Mouse (Mus musculus) megakaryocyte progenitor cell, adult 5-6 weeks (primary cell): ENCODE data around the gene Actrt2. TPM values are rescaled to one million over a fixed set of nuclear protein-coding genes. Genes with fewer than 3 reads are reported as not detected.

Experiments used
- ATAC-seq: replicated peaks from 2 replicates; pipeline ENCODE4 v1.8.0; 2016; ENCODE audit warnings: mild to moderate bottlenecking, moderate TSS enrichment, inconsistent platforms; ENCODE audit not compliant: poor library complexity
- total RNA-seq, 2 experiments: library from RNA; stranded (forward) in 1 of 2; stranded (reverse) in 1 of 2; fragments of 157-497, 149-512 nt in 1 of 2; fragments of 200-1000 nt in 1 of 2; gene quantifications; 2 replicates each; pipeline versions ENCODE4 v1.2.3 to v1.2.4; 2015 to 2017

The Actrt2 gene
- total RNA-seq, 2 experiments from 2014 or later: not detected

DNA sequence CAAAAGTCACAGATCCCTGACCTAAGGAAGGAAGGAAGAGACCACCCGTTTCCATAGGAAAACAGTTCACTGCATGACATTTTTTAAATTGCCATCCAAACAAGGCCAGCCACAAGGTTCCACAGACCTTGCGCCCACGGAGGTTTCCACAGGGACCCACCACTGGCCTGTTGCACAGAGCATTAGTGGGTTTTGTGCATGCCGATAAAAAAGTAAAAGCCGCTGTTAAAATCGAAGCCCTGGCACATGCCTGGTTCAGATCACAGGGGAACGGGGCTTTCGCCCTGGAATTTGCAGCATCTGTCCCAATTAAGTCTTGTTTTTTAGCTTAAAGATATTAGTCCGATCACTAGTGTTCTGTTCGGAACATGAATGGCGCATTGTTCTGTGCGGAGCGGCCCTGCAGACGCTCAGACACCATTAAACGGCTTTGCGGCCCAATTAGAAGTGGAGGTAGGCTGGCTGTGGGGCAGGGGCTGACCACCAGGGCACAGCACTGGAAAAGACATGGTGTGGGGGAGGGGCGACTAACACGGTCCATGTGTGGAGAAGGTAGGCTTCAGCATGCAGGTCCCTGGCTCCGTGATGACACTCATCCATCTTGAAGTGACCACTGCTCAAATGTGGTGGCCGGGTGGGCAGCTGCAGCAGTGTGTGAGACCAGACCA lies 25.8 kb upstream of the Actrt2 start:
- no peak for ATAC-seq

DNA sequence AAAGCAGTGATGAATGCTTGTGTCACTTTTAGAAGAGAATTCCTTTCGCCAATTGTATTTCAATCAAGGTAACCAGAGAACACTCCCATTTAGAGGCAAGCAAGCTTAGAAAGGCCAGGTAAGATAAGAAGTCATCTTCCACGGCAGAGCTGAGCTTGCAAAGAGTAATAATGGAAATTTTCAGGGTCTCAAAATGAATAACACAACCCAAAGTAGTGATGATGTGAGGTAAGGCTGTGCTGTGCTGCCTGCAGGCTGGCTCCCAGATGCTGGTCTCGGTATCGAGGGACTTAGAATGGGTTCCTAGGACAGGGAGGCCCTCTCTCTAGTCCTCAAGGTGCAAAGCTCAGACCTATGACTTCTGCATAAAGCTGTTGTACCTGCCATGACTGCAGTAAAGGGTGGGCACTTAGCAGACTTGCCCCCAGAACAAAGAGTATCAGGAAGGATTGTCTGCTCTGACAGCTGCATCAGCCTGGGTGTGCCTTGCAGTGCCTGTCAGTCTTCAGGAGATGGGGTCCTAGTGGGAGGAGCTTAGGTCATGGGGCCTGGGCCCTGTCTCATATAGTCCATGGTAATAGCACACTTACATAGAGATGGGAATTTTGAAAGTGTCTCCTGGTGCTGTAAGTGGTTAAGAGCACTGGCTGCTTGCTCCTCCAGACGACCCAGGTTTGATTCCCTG lies 15.5 kb upstream of the Actrt2 start:
- no peak for ATAC-seq

DNA sequence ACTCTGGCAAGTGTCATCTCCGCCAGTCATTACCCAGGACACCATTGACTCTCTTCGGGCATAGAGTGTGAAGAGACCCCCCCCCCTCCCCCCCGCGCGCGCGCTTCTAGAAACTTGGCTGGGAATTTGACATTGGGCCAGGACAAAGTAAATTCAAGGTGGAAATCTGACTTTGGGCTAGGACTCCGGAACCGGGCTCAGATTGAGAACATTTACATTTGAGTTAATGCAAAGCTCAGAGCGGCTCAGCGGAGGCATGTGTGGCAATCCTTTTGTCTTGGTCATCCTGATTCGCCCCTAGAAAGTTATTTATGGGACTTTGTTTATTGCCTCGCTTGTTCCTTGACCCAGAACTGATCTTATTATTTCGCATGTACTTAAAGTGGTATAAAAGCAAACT lies 14.6 kb upstream of the Actrt2 start:
- no peak for ATAC-seq

DNA sequence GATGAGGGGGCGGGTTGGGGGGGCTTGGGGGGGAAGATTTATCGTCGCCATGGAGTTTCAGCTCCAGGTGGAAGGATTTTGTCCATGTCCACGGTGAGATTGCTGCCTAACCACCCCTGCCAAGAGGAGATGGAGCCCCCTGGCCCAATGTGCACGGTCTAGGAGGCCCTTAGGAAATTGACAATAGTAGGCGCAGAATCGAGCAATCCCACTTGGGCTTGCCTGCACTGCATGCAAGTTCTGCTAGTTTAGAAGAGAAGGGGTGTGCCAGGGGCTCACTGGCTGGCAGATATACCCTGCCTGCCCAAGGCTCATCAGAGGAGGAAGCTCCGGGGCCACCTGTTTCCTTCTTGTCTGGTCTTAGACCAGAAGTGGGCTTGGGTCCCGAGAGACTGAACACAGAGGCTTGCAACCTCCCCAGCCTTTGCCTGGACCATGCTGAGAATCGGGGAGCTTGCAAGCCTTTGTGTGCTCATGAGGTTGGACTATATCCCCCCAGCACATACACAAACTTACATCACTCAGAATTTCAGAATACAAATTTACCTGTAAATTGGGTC lies 7.9 kb upstream of the Actrt2 start:
- ATAC-seq: no peak

DNA sequence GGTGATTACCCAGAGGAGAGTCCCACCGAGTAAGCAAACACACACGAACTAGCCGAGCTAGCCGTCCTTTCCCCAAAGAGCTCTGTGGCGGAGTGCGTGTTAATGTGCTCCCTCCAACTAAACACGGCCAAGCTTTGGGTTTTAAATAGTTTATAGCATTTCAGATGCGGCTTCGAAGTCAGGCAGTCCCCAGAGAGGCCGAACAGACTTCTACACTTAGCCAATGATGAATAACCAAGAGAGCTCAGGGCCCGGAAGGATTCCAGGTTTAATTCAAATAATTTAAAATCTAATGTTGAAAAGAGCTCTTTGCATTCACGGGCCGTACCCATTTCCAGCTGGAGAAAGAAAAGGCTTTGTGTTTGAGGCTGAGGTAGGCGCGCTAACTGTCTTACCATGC lies 7.3 kb upstream of the Actrt2 start:
- ATAC-seq: no peak

GRCm38 (mm10) chr4:154674541-154674940 lies 6.9 kb upstream of the Actrt2 start:
- peak; percentile 76 for ATAC-seq

- no peak for ATAC-seq
These were observed 6.3 kb upstream of the Actrt2 start for GRCm38 (mm10) chr4:154673986-154674385.

DNA sequence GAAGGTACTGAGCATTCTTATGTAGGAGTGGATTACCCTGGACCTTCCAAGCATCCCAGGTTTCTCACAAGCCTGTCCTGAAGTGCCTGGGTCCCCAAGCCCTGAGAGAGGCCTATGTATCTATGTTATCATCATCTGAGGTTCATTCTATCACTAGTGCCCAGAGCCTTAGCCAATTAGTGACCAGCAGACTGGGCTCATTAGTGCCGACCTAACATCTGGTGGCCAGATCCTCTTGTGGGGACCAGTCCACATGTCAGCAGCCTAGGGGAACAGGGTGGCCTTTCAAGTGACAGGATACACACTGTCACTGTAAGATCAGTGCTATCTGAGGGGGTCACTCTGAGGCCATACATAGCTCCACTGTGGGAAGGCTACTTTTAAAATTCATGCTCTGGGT lies 4.4 kb upstream of the Actrt2 start:
- ATAC-seq: no peak

DNA sequence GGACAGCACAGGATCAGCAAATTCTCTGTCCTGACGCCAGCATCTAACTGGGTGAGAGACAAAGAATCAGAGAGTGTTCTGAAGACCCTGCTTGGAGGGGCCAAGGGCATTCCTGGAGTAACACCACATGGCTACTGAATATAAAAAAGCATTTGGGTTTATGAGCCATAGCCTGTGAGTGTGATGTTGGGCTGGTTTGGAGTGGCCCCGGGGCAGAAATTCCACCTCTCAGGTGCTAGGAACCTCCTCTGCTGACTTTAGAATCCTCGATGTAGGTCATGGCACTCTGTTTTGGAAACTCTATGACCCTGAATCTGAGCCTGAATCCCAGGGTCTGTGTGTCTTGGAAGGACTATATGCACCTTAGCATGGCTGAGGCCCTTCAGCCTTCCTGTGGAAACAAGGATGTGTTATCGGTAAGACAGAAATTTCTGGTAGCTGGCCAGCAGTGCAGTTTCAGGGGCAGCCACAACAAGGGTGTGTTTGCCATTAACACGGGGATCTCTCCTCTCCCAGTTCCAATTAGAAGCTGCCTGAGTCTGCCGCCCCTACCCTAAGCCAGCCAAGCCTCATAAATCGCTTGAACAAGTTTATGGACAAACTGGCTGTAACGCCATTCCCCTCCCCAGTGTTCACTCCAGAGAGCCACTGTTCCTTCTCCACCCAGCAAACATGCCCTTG lies 3.7 kb upstream of the Actrt2 start:
- ATAC-seq: no peak

DNA sequence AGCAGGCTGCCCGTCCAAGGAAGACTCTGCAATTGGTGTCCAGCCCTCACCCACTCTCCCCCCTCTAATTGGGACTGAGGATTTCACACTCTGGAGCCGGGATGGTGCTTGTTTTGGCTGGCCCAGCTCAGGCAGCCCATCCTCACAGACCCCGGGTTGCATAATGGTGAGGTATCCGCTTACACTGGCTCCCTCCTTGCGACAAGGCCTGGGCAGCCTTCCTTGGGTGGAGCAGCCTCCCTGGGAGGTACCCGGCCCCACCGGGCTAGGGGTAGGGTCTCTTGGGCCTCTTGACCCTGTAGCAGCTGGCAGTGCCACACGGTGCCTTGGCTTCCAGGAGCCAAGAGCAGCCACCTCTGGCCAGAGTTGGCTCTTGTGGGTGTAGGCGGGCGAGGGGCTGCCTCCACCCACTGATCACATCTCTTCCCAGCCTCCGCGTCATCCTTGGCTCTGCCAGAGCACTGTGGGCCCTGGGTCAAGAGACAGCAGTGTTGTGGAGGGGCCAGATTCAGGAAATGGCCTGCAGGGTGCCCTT lies 4.9 kb downstream of the Actrt2 start:
- ATAC-seq: no peak

- no peak for ATAC-seq
These were observed 6.4 kb downstream of the Actrt2 start for GRCm38 (mm10) chr4:154661256-154661655.

DNA sequence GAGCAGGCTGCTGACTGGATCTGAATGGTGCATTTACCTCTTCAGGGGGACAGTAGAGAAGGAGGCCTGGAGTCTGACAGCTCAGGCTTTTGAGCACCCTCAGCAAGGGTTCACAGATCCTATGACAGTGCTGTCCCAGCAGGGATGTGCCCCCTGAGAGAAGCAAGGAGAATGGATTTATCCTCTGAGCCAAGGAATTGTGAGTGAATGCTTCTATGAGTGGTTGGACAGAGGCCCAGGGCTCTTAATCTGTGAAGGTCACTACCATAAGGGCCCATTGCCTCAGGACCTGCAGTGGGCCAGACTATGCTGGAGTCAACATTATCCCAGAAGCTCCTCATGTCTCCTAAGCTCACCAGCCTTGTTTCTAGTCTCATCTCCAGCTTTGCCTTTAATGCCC lies 7.6 kb downstream of the Actrt2 start:
- no peak for ATAC-seq

DNA sequence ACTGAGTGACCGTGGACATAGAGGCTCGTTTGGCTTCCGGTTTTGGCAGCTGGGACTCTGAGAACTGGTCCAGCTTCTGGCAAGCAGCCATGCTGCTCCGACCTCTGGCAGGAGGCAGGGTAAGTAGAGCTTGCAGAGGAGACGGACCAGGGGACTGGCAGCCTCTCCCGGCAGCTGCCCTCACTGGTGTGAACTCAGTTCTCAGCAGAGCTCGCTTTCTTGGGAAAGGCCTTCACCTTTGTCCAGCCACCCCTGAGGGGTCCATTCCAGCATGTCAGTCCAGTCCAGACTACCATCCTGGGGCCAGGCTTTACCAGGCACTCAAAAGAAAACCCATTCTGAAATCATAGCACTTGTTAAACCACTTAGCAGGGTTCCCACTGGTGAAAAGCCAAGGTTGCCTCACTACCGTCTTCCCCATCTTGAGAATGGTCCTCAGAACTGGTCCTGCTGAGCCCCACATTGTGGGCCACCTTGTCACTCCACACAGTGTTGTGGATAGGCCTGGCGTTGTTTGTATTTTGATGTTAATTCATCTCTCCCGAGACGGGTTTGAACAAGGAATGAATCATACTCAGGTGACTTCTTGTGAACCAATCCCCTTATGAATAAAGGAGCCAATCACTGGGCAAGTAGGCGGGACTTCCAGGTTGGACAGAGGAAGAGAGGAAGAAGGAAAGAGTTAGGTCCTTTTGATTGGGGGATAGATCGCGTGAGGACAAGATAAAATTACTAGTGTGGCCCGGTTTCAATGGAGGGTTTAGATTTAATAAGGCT lies 12.3 kb downstream of the Actrt2 start:
- no peak for ATAC-seq

DNA sequence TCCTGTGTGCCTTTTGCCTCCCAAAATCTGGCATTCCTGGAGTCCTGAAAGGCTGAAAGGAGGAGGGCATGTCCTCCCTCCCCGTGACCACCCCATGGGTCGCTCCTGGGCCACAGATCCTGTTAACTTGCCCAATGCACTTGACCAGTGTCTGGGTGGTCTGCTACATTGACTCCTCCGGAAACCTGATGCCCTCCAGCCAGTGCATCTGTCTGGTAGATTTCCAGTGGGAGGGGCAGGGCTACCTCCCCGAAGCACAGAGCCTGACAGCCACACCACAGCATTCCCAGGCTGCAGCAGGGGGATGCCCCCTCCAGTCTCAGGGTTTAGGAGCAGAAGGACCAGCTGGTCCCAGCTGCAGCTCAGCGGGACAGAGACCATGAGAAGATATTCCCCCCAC lies 15.2 kb downstream of the Actrt2 start:
- ATAC-seq: no peak

- ATAC-seq: no peak
These were observed 18.5 kb downstream of the Actrt2 start for GRCm38 (mm10) chr4:154649083-154649747.

DNA sequence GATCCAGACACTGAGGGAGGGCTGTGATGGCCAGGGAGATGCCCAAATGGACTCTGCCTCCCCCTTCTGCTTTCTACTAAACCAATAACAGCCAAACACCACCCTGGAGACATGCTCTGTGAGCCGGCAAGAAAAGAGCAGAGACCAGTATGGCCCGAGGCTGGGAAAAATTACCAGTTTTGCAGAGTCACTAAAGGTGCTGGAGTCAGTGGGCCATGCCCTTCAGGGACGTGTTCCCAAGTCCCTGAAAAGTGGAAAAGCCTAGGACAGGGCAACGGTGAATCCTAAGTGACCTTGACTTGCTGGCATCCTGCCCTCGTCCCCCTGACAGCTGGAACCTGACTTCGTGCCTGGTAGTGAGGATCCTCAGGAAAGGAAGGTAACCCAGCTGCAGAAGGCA lies 25.2 kb downstream of the Actrt2 start:
- ATAC-seq: no peak

- 0 out of 2 replicates have a peak, but pooled peaks have one; percentile 4 for ATAC-seq
These were observed 26.2 kb downstream of the Actrt2 start for GRCm38 (mm10) chr4:154641296-154642110.

DNA sequence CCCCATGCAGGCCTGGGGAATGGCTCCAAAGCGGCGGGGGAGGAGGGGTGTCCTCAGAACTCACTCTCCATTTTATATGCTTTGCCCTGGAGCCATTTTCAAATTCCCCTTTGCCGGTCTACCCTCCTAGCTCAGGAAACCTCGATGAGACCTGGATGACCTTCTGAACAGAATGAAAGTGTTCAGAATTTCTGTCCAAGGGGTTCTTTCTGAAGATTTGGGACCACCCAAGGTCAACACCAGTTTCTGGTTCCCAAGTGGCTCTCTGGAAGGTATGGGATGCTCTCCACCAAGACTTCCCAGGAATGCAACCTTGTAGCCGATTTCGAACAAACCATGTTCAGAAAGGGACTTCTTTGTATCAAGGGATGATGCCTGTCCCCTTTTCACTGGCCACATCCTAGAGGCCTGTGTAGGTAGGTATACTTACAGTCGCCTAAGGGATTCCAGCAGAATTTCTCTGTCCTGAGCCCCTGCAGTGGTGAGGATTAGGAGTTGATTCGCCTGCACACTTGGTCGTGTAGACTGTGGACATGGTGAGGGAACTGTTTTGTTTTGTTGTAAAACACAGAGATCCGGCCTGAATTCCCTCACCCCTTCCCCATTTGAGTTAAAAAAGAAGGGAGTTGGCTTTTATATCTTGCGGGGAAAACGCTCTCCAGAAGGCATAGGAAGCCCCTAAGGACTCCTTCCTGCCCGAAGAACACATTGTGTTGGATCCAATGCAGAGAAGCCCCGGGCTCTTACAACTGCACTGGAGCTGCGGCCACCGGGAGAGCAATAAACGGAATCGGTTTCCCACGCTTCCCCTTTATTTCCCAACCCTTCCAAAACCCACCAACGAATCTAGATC lies 27.0 kb downstream of the Actrt2 start:
- ATAC-seq: no peak
